Mouse (Mus musculus): ENCODE data around the gene Abo. TPM values are rescaled to one million over a fixed set of nuclear protein-coding genes. Genes with fewer than 3 reads are reported as not detected.

Abo gene
- total RNA-seq (2014; rRNA removed) (not detected in 2 replicates), polyA plus RNA-seq (2012; rRNA removed) (not detected in 2 replicates)

- H3K36me3 ChIP-seq (ENCODE audit: control insufficient read depth, insufficient read depth, low read length), result no peaks in the 10 kb centered on the region
- 66% methylated on average over 3 of the region's 3 CpGs for WGBS
- TF ChIP-seq CTCF (IDR thresholded peaks at IDR 0.05; ENCODE audit: low read depth, low read length) (no peak), POLR2A (IDR thresholded peaks at IDR 0.05; ENCODE audit: extremely low read depth, insufficient read depth, low read length) (no peak)
- H3K9ac ChIP-seq (ENCODE audit: low read depth, low read length), result no peak within 1 kb of the TSS
- DNase-seq (ENCODE audit: extremely low read depth, low read depth, low spot score), result no peak
- no peaks in the 10 kb centered on the region for H3K4me1 ChIP-seq (ENCODE audit: control insufficient read depth, insufficient read depth, low read length)
- no peaks in the 10 kb centered on the region for H3K79me2 ChIP-seq (ENCODE audit: control insufficient read depth, insufficient read depth, low read length)
- H3K27me3 ChIP-seq (ENCODE audit: control insufficient read depth, insufficient read depth, low read length), result no peaks in the 10 kb centered on the region
- no peak within 1 kb of the TSS for H3K4me3 ChIP-seq (ENCODE audit: insufficient read depth, low read depth, low read length)
- no peak within 1 kb of the TSS for H3K27ac ChIP-seq (replicated peaks; ENCODE audit: insufficient read depth, low read depth, low read length)
Measured at GRCm38 (mm10) chr2:26864879-26865278, at the start of gene Abo. Gene Abo (minus strand): TSS chr2:26864979.

- no peaks in the 10 kb centered on the region for H3K27me3 ChIP-seq (ENCODE audit: control insufficient read depth, insufficient read depth, low read length)
- no peak overlapping the region for H3K27ac ChIP-seq (replicated peaks; ENCODE audit: insufficient read depth, low read depth, low read length)
- H3K4me3 ChIP-seq (ENCODE audit: insufficient read depth, low read depth, low read length), result no peak overlapping the region
- H3K79me2 ChIP-seq (ENCODE audit: control insufficient read depth, insufficient read depth, low read length), result peaks cover 18% of the 10 kb centered on the region
- 63% methylated on average over 8 of the region's 8 CpGs for WGBS
- peaks cover 28% of the 10 kb centered on the region for H3K36me3 ChIP-seq (ENCODE audit: control insufficient read depth, insufficient read depth, low read length)
- peaks cover 29% of the 10 kb centered on the region for H3K4me1 ChIP-seq (ENCODE audit: control insufficient read depth, insufficient read depth, low read length)
- no peak for TF ChIP-seq POLR2A (IDR thresholded peaks at IDR 0.05; ENCODE audit: extremely low read depth, insufficient read depth, low read length)
- no peak for TF ChIP-seq CTCF (IDR thresholded peaks at IDR 0.05; ENCODE audit: low read depth, low read length)
- no peak overlapping the region for H3K9ac ChIP-seq (ENCODE audit: low read depth, low read length)
- no peak for DNase-seq (ENCODE audit: extremely low read depth, low read depth, low spot score)
Measured at GRCm38 (mm10) chr2:26914148-26914941, 49.6 kb upstream of the Abo start.

GRCm38 (mm10) chr2:26913416-26914147, 48.8 kb upstream of the Abo start:
- Histone ChIP-seq H3K36me3 (ENCODE audit: control insufficient read depth, insufficient read depth, low read length) (peaks cover 20% of the 10 kb centered on the region), H3K4me1 (ENCODE audit: control insufficient read depth, insufficient read depth, low read length) (peaks cover 35% of the 10 kb centered on the region), H3K79me2 (ENCODE audit: control insufficient read depth, insufficient read depth, low read length) (peaks cover 25% of the 10 kb centered on the region), H3K27me3 (ENCODE audit: control insufficient read depth, insufficient read depth, low read length) (no peaks in the 10 kb centered on the region), H3K27ac (replicated peaks; ENCODE audit: insufficient read depth, low read depth, low read length) (no peak overlapping the region), H3K4me3 (ENCODE audit: insufficient read depth, low read depth, low read length) (no peak overlapping the region), H3K9ac (ENCODE audit: low read depth, low read length) (no peak overlapping the region)
- TF ChIP-seq CTCF (IDR thresholded peaks at IDR 0.05; ENCODE audit: low read depth, low read length) (no peak), POLR2A (IDR thresholded peaks at IDR 0.05; ENCODE audit: extremely low read depth, insufficient read depth, low read length) (no peak)
- DNase-seq (ENCODE audit: extremely low read depth, low read depth, low spot score), result no peak
- 85% methylated on average over 17 of the region's 17 CpGs for WGBS

- H3K9ac ChIP-seq (ENCODE audit: low read depth, low read length), result peak overlapping the region; percentile 94
- WGBS, result 57% methylated on average over 5 of the region's 5 CpGs
- no peak overlapping the region for H3K27ac ChIP-seq (replicated peaks; ENCODE audit: insufficient read depth, low read depth, low read length)
- H3K27me3 ChIP-seq (ENCODE audit: control insufficient read depth, insufficient read depth, low read length), result no peaks in the 10 kb centered on the region
- peaks cover 20% of the 10 kb centered on the region for H3K36me3 ChIP-seq (ENCODE audit: control insufficient read depth, insufficient read depth, low read length)
- no peak for TF ChIP-seq CTCF (IDR thresholded peaks at IDR 0.05; ENCODE audit: low read depth, low read length)
- TF ChIP-seq POLR2A (IDR thresholded peaks at IDR 0.05; ENCODE audit: extremely low read depth, insufficient read depth, low read length), result no peak
- no peak for DNase-seq (ENCODE audit: extremely low read depth, low read depth, low spot score)
- H3K4me3 ChIP-seq (ENCODE audit: insufficient read depth, low read depth, low read length), result no peak overlapping the region
- H3K79me2 ChIP-seq (ENCODE audit: control insufficient read depth, insufficient read depth, low read length), result peaks cover 23% of the 10 kb centered on the region
- H3K4me1 ChIP-seq (ENCODE audit: control insufficient read depth, insufficient read depth, low read length), result peaks cover 27% of the 10 kb centered on the region
Measured at GRCm38 (mm10) chr2:26912253-26912770, 47.5 kb upstream of the Abo start.

GRCm38 (mm10) chr2:26910994-26911765, 46.4 kb upstream of the Abo start:
- Histone ChIP-seq H3K27ac (replicated peaks; ENCODE audit: insufficient read depth, low read depth, low read length) (peak overlapping the region; percentile 55), H3K4me3 (ENCODE audit: insufficient read depth, low read depth, low read length) (peak overlapping the region; percentile 96), H3K4me1 (ENCODE audit: control insufficient read depth, insufficient read depth, low read length) (peaks cover 21% of the 10 kb centered on the region), H3K79me2 (ENCODE audit: control insufficient read depth, insufficient read depth, low read length) (peaks cover 23% of the 10 kb centered on the region), H3K36me3 (ENCODE audit: control insufficient read depth, insufficient read depth, low read length) (peaks cover 20% of the 10 kb centered on the region), H3K27me3 (ENCODE audit: control insufficient read depth, insufficient read depth, low read length) (no peaks in the 10 kb centered on the region), H3K9ac (ENCODE audit: low read depth, low read length) (peak overlapping the region; percentile 94)
- WGBS, result under 1% methylated on average over 37 of the region's 37 CpGs
- no peak for DNase-seq (ENCODE audit: extremely low read depth, low read depth, low spot score)
- TF ChIP-seq POLR2A (IDR thresholded peaks at IDR 0.05; ENCODE audit: extremely low read depth, insufficient read depth, low read length) (no peak), CTCF (IDR thresholded peaks at IDR 0.05; ENCODE audit: low read depth, low read length) (no peak)

Data from liver, adult 2 months (tissue).